8 mouse cellular contexts compared by ENCODE assay signal in the genomic region with DNA sequence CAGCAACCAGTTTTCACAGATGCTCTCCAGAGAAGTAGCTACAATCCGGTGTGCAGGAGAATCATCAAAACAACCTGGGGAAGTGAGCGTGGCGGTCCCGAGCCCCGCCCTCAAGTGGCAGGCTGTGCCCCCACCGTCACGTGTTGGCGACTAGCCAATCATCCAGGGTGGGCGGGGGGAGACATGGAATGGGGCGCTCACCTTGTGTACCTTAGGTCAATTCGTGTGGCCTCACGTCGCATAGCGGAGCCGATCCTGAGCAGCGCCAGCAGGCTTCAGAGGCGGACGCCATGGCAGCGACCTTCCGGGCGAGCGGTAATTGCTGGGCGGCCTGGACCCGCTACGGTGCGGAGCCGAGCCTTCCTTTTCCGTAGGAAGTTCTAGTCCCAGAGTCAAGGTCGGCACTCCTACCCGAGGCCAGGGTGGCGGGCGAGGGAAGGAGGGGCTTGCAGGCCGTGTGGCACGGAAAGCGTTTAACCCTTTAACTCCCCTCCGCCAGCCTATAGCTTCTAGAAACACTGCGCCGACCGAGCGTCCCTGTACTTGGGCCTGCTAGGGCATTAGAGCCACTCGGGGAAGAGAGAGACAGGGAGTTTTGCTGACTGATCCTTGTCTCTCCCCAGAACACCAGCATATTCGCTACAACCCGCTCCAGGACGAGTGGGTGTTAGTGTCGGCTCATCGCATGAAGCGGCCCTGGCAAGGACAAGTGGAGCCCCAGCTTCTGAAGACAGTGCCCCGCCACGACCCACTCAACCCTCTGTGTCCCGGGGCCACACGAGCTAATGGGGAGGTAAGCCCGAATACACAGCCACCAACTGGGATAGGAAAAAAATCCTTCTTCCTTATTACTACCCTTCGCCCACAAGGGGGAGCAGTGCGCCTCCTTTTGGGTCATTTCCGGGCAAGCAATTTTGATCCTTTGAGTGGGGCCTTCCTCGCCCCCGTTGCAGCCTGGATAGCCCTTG. TPM values are rescaled to one million over a fixed set of nuclear protein-coding genes. Genes with fewer than 3 reads are reported as not detected.
DNase-seq lines count a peak whose midpoint lies in the region; ATAC-seq and TF ChIP-seq lines count a peak whose summit lies in the region.

Sigmar1 (minus strand) TSS at position 820 of the 968 bp plus-strand sequence.

- peak within 1 kb of the TSS; percentile 73 for H3K9ac ChIP-seq in embryonic facial prominence, embryonic 12.5 days
- H3K9ac ChIP-seq in limb, embryonic 11.5 days (ENCODE audit: low read length) = peak within 1 kb of the TSS; percentile 58
- H3K9ac ChIP-seq in midbrain, embryonic 13.5 days (replicated peaks) = peak within 1 kb of the TSS; percentile 76

- WGBS in embryonic facial prominence, embryonic 12.5 days = 0% methylated on average over 55 of the region's 57 CpGs
- WGBS in kidney, adult 2 months = under 1% methylated on average over 57 of the region's 57 CpGs
- under 1% methylated on average over 57 of the region's 57 CpGs for WGBS in limb, embryonic 11.5 days
- WGBS in midbrain, embryonic 13.5 days = under 1% methylated on average over 57 of the region's 57 CpGs
- under 1% methylated on average over 57 of the region's 57 CpGs for WGBS in small intestine, adult 2 months

- peak within 1 kb of the TSS; percentile 78 for H3K4me2 ChIP-seq in embryonic facial prominence, embryonic 12.5 days (replicated peaks)
- peak within 1 kb of the TSS; percentile 93 for H3K4me2 ChIP-seq in limb, embryonic 11.5 days (ENCODE audit: low read depth, severe bottlenecking)
- H3K4me2 ChIP-seq in midbrain, embryonic 13.5 days (replicated peaks) = peak within 1 kb of the TSS; percentile 93

- peak; percentile 90 for DNase-seq in 3134 (ENCODE audit: extremely low read depth, insufficient read length, low spot score)
- DNase-seq in adrenal gland, postnatal 25 days = peak; percentile 87
- DNase-seq in heart, adult 18-20 months = peak; percentile 90 to 93
- DNase-seq in kidney, adult 2 months = peak; percentile 94
- peak; percentile 90 for DNase-seq in limb, embryonic 11.5 days (ENCODE audit: low spot score)

- peaks cover 8% of the 10 kb centered on the region; the same call in 1 of the 2 replicates for H3K36me3 ChIP-seq in embryonic facial prominence, embryonic 12.5 days
- no peaks in the 10 kb centered on the region; the same call in 1 of the 2 replicates for H3K36me3 ChIP-seq in kidney, adult 2 months (ENCODE audit: control insufficient read depth, insufficient read depth, low read length)
- peaks cover 2% of the 10 kb centered on the region; the same call in 1 of the 2 replicates for H3K36me3 ChIP-seq in limb, embryonic 11.5 days (ENCODE audit: control insufficient read depth, insufficient read depth, low read length)
- H3K36me3 ChIP-seq in midbrain, embryonic 13.5 days = peaks cover 7% of the 10 kb centered on the region
- H3K36me3 ChIP-seq in small intestine, adult 2 months (ENCODE audit: control insufficient read depth, insufficient read depth, low read length) = peaks cover 12% of the 10 kb centered on the region

- H3K4me1 ChIP-seq in embryonic facial prominence, embryonic 12.5 days = peaks cover 14% of the 10 kb centered on the region
- peaks cover 21% of the 10 kb centered on the region; the same call in 1 of the 2 replicates for H3K4me1 ChIP-seq in kidney, adult 2 months (ENCODE audit: control insufficient read depth, insufficient read depth, low read length)
- H3K4me1 ChIP-seq in limb, embryonic 11.5 days (ENCODE audit: control insufficient read depth, insufficient read depth, low read length) = peaks cover 14% of the 10 kb centered on the region
- peaks cover 28% of the 10 kb centered on the region for H3K4me1 ChIP-seq in midbrain, embryonic 13.5 days (replicated peaks)
- H3K4me1 ChIP-seq in small intestine, adult 2 months (ENCODE audit: control insufficient read depth, insufficient read depth, insufficient read length, low read length) = peaks cover 10% of the 10 kb centered on the region; the same call in 1 of the 2 replicates

- peak; percentile 51 for TF ChIP-seq POLR2A in kidney, adult 2 months (IDR thresholded peaks at IDR 0.05; ENCODE audit: low read depth, low read length)
- TF ChIP-seq POLR2A in small intestine, adult 2 months (IDR thresholded peaks at IDR 0.05; ENCODE audit: low read depth, low read length) = peak; percentile 86

- no peaks in the 10 kb centered on the region for H3K27me3 ChIP-seq in embryonic facial prominence, embryonic 12.5 days
- H3K27me3 ChIP-seq in kidney, adult 2 months (replicated peaks; ENCODE audit: control insufficient read depth, insufficient read depth, low read length) = no peaks in the 10 kb centered on the region
- no peaks in the 10 kb centered on the region for H3K27me3 ChIP-seq in limb, embryonic 11.5 days (ENCODE audit: control insufficient read depth, insufficient read depth, low read length)
- H3K27me3 ChIP-seq in midbrain, embryonic 13.5 days = no peaks in the 10 kb centered on the region
- H3K27me3 ChIP-seq in small intestine, adult 2 months (ENCODE audit: control insufficient read depth, insufficient read depth, low read length) = no peaks in the 10 kb centered on the region

- peak within 1 kb of the TSS; percentile 63 for H3K4me3 ChIP-seq in embryonic facial prominence, embryonic 12.5 days
- peak within 1 kb of the TSS; percentile 78 for H3K4me3 ChIP-seq in kidney, adult 2 months (ENCODE audit: insufficient read depth, low read depth, low read length)
- H3K4me3 ChIP-seq in limb, embryonic 11.5 days (ENCODE audit: low read depth, low read length) = peak within 1 kb of the TSS; percentile 65
- H3K4me3 ChIP-seq in midbrain, embryonic 13.5 days (replicated peaks) = peak within 1 kb of the TSS; percentile 77
- H3K4me3 ChIP-seq in small intestine, adult 2 months (ENCODE audit: low read depth, low read length) = peak within 1 kb of the TSS; percentile 69

- peak; percentile 86 for TF ChIP-seq CTCF in kidney, adult 2 months (conservative IDR thresholded peaks at IDR 0.05; ENCODE audit: insufficient read depth, insufficient read length, low read depth, low read length)
- TF ChIP-seq CTCF in small intestine, adult 2 months (IDR thresholded peaks at IDR 0.05; ENCODE audit: extremely low read depth, insufficient read length, insufficient replicate concordance, low read depth, low read length) = peak; percentile 90

- H3K27ac ChIP-seq in embryonic facial prominence, embryonic 12.5 days = peak within 1 kb of the TSS; percentile 81
- peak within 1 kb of the TSS; percentile 98 for H3K27ac ChIP-seq in kidney, adult 2 months (ENCODE audit: insufficient read depth, low read depth, low read length)
- H3K27ac ChIP-seq in limb, embryonic 11.5 days (replicated peaks; ENCODE audit: low read depth, low read length) = peak within 1 kb of the TSS; percentile 52
- peak within 1 kb of the TSS; percentile 77 for H3K27ac ChIP-seq in midbrain, embryonic 13.5 days
- peak within 1 kb of the TSS; percentile 80 for H3K27ac ChIP-seq in small intestine, adult 2 months (ENCODE audit: insufficient read depth, low read depth, low read length)

- H3K9me3 ChIP-seq in embryonic facial prominence, embryonic 12.5 days = no peaks in the 10 kb centered on the region
- H3K9me3 ChIP-seq in limb, embryonic 11.5 days (ENCODE audit: control insufficient read depth, low read length) = no peaks in the 10 kb centered on the region
- H3K9me3 ChIP-seq in midbrain, embryonic 13.5 days = no peaks in the 10 kb centered on the region

- ATAC-seq in embryonic facial prominence, embryonic 12.5 days (ENCODE audit: insufficient number of reproducible peaks, insufficient read depth, low FRiP score, low TSS enrichment) = peak; percentile 37
- ATAC-seq in limb, embryonic 11.5 days (ENCODE audit: insufficient number of reproducible peaks, low FRiP score, low TSS enrichment, low read depth) = peak; percentile 83
- ATAC-seq in midbrain, embryonic 13.5 days = peak; percentile 71

RNA-seq across cellular contexts. Expression of gene Sigmar1, which starts in this region (rescaled TPM):
- total RNA-seq in adrenal gland, postnatal 25 days (2021) = 84.5 and 86.8 TPM in 2 replicates
- polyA plus RNA-seq in embryonic facial prominence, embryonic 12.5 days (2016; fragmentation: Nextera tagmentation; extraction: Ambion mirVana) = 74.1 and 76.6 TPM in 2 replicates
- total RNA-seq in heart, adult 18-20 months (2021) = 10 to 100 TPM; 17.8 to 20.9 TPM
- polyA plus RNA-seq in kidney, adult 2 months (2012; rRNA removed) = 60.6 and 69.7 TPM in 2 replicates
- 73.5 and 83.4 TPM in 2 replicates for polyA plus RNA-seq in limb, embryonic 11.5 days (2014; fragmentation: Nextera tagmentation; extraction: Ambion mirVana)
- polyA plus RNA-seq in midbrain, embryonic 13.5 days (2015; fragmentation: Nextera tagmentation; extraction: Ambion mirVana) = 47.9 and 49.9 TPM in 2 replicates
- polyA plus RNA-seq in small intestine, adult 2 months (2012; rRNA removed) = 28.1 and 44.0 TPM in 2 replicates

Comparison
In these comparisons a context has a peak if more than half of its experiments do, and no peak if none do; other contexts are left out.
1. Peak in every context shown above with its lines: DNase-seq, ATAC-seq, H3K4me3 ChIP-seq and H3K27ac ChIP-seq.